Mouse (Mus musculus): ENCODE results near the gene Wnt5a.

Wnt5a gene

GRCm38 (mm10) chr14:28509441-28510340, 5.1 kb downstream of the Wnt5a start:
- DNase-seq, result peak; percentile 39 to 48

GRCm38 (mm10) chr14:28510341-28511028, 5.9 kb downstream of the Wnt5a start:
- peak; percentile 36 to 41 for DNase-seq

GRCm38 (mm10) chr14:28511029-28511651, 6.6 kb downstream of the Wnt5a start:
- peak; percentile 40 to 49 for DNase-seq

GRCm38 (mm10) chr14:28512805-28513590, 8.4 kb downstream of the Wnt5a start:
- no peak for DNase-seq

DNA sequence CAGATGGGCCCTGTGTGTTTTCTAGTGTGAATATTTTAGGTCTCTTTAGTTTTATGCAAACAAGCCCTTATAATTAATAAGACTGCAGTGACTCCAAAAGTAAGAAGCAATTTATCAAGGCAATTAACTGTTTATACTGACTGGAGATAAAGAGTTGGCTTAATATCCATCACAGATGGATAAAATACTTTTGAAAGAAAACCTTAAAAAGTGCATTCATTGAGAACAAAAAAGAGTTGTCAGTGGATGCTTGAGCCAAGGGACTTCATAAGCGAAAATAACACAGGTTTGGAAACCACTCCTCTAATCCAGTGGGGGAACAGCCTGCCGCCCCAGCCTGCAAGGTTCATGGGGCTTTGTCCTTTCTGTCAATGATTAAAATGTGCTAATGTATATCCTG, 9.6 kb downstream of the Wnt5a start:
- DNase-seq, result no peak

GRCm38 (mm10) chr14:28515331-28515730, 10.8 kb downstream of the Wnt5a start:
- no peak for DNase-seq

DNA sequence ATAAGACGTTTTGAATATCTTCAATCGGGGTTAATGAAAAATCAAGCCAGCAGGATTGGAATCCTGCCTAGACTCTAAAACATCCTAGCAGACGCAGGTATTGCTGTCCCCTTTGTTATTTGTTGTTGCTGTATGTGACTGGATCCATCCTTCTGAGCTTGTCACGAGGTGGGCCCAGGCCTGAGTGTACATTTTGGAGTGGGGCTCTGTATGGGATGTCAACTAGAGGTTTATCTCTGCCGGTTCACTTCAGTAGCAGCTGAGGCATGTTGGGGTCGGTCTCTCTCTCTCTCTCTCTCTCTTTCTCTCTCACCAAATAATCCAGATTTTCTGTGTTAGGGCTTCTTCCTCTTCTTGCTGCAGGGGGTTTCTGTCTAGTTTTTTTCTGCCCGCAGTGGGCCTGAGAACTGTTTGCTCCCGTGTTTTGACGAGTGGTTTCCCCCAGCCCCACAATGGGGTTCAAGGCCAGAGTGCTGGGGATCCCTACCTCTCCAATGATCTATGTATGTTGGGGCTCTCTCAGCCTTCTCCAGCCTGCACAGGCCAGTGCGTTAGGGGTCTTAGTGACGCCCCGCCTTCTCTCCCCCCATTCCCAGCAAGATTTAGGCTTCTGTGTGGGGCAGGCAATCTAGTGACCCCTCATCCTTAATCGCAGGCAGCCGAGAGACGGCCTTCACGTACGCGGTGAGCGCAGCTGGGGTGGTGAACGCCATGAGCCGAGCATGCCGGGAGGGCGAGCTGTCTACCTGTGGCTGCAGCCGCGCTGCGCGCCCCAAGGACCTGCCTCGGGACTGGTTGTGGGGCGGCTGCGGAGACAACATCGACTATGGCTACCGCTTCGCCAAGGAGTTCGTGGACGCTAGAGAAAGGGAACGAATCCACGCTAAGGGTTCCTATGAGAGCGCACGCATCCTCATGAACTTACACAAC, 13.3 kb downstream of the Wnt5a start:
- DNase-seq, result no peak

DNA sequence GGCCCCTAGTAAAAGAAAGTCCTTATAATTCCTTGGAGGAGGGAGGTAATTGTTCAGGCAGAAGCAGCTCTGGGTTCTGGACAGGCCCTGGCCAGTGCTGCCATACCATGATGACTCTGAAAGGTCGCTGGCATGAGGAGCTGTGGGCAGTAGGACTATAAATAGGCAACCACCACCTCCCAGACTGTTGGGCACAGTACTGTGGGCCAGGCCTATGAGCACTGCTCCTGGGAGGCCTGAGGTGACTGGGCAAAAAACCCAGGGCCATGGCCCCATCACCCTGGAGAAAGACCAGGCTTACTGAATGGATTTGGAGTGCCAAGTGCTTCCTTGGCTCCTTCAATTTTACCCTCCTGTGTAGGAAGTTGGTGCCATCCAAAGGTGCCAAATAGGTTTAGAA, 16.6 kb downstream of the Wnt5a start:
- DNase-seq, result no peak

- DNase-seq, result no peak
These were observed 18.1 kb downstream of the Wnt5a start for GRCm38 (mm10) chr14:28522611-28523010.

GRCm38 (mm10) chr14:28525566-28525965, 21.0 kb downstream of the Wnt5a start:
- DNase-seq, result no peak

DNA sequence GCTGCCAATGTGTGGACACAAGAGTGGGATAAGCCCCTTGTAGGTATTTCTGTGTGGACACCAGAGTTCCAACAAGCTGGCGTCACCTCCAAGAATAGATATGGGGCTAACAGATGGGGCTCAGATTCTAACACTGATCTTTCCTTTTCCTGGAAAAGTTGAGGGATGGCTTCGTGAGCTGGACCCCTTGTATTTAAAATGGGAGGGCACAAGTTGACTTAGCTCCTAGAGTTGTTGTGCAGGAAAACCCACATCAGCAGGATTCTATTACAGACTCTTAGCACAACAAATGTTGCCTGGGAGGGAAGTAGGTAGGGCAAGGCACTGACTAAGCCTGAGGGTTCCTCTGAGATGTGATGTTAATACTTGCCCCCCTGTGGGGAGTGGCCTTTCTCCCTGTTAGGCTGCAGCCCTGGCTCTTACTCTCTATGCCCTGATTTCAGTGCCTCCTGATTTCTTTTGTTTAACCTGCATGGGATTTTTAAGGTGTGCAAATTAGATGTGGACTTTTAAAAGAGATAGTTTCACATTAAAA, 23.7 kb downstream of the Wnt5a start:
- DNase-seq, result no peak

GRCm38 (mm10) chr14:28531531-28531930, 27.0 kb downstream of the Wnt5a start:
- DNase-seq, result no peak

DNA sequence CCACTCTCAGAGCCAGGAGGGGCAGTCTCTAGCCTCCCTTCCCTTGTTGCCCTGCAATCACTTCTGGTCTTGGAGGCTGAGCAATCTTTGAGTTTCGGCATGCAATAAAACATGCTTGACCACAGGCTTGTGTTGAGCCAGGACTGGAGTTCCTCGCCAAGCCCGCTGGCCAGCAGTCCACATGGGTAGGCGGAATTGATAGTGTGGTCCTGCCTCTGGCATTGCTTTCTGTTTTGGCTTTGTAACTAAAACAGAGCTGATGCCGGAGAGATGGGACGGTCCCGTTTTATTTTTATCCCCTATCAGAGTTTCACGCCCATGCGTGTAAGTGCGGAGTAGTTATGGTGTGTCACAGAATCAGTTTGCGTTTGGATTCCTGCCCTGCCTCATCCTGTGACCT, 28.4 kb downstream of the Wnt5a start:
- peak; percentile 25 to 69 for DNase-seq

- no peak for DNase-seq
These were observed 29.3 kb downstream of the Wnt5a start for GRCm38 (mm10) chr14:28533876-28534275.

GRCm38 (mm10) chr14:28535814-28536213, 31.3 kb downstream of the Wnt5a start:
- no peak for DNase-seq

GRCm38 (mm10) chr14:28539577-28539976, 35.0 kb downstream of the Wnt5a start:
- no peak for DNase-seq

GRCm38 (mm10) chr14:28542117-28542741, 37.7 kb downstream of the Wnt5a start:
- DNase-seq, result no peak

DNA sequence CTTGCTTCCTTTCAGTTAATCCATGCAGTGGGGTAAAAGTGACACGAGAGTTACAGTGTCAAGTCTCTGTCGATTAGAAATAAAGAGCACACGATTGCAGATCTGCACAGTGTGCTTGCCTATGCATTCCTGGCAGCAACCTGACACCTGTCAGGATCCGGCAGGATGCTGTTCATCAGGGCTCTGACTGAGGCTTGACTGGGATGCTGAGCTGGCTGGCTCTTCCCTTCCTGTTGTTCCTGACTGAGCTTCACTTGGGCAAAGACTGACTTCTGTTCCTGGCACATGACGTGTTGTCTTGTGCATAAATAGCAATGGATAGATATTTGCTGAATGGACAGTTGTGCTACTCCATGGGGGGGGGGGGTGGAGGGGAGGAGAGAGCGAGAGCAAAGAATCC, 57.3 kb downstream of the Wnt5a start:
- DNase-seq, result no peak
